Mouse (Mus musculus): ENCODE measurements around the gene Dkk3.

DNA sequence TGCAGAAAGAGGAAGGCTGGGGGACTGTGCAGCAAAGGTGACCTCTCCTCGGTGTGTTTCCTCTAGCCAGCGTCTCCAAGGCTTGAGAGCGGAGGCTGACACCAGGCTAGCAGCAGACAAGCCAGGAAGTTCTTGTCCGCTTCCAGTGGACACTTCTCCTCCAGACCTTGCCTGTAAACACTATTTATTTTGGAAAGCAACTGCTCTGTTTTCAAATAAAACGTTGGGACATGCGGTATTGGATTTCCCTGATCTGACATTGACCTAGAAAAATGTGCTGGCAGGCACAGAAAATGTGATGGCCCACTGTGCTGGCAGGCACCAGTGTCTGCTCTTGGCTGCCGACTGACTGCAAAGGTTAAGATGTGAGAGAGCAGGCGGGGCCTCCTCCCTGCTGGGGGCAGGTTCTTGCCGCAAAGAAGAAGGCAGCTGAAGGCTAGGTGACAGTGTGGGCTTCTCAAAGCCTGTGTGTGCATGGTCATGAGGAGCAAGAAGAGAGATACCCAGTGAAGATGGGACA, 26.4 kb upstream of the Dkk3 start:
- TF ChIP-seq CTCF (IDR thresholded peaks at IDR 0.05; ENCODE audit: control insufficient read depth, insufficient read depth, insufficient replicate concordance, low read depth, low read length) = no peak
- no peak for TF ChIP-seq POLR2A (IDR thresholded peaks at IDR 0.05; ENCODE audit: control insufficient read depth, low read depth, low read length)

All from testis, adult 2 months (tissue).